Mouse (Mus musculus) left cerebral cortex, adult 11 months (tissue): ENCODE results near the gene Etv3.
"Not testable (repeated sequence)": the region's sequence is repeated elsewhere in the genome, so short reads cannot be mapped to it uniquely, and the experiment has no call there.

Experiments used
- DNase-seq: peaks from one replicate; pipeline ENCODE4 v3.0.0; 2022; ENCODE audit warnings: low spot score

Etv3 gene

DNA sequence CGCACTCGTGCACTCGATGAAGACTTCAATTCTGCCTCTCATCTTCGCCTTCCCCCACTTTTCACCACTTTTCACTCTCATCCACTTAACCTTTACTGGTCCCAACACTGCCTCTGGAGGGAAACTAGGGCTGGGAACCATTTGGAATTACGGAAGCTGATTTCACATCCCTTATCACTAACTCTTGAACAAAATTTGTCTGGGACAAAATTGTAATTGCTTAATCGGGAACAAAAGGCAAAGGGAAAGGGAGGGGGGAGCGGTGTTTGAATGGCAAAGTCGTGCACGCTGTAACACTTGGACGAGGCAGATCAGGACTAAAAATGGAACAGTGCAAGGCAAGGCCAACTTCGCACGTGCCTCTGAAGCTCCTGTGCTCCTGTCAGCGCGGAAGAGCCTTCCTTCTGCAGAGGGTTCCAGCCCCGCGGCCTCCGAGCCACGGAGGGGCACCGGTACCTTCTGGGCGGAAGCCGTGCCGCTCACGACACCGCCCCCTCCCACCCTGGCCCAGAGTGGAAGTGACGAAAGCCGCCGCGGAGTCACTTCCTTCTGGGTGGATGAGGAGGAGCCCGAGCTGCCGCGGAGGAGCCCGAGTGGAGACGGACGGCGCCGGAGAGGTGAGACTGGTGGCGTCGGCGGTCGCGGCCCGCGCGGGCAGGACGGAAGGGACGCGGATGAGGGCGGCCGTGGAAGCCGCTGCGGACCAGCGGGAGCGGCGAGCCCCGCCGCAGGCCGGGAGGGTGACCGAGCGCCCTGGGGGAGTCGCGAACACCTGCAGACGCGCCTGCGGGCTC, at the start of gene Etv3:
Gene Etv3, plus strand, starts transcription at position 365 of the 794 bp plus-strand sequence.
- DNase-seq: peak; percentile 75

DNA sequence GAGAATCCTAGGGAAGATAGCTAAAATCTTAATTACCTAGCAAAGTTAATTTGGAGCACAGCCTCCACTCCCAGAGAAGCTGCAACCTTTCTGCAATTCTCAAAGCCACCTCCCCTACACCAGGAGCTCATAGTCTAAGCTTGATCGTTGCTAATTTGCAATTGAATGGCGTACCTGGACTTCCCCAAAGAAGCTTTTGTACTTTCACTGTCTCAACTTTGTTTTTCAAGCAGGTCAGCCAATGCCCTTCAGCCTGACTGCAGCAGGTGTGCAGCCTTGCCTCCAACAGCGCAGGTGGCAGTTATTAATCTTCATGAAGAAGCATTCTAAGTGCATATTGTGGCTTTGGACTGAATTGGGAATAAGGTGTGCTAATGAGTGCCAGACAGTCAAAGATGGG, 47.3 kb upstream of the Etv3 start:
- not testable (repeated sequence) for DNase-seq

GRCm38 (mm10) chr3:87478596-87478995, 46.6 kb upstream of the Etv3 start:
- DNase-seq: not testable (repeated sequence)

GRCm38 (mm10) chr3:87479230-87479629, 46.0 kb upstream of the Etv3 start:
- not testable (repeated sequence) for DNase-seq

DNA sequence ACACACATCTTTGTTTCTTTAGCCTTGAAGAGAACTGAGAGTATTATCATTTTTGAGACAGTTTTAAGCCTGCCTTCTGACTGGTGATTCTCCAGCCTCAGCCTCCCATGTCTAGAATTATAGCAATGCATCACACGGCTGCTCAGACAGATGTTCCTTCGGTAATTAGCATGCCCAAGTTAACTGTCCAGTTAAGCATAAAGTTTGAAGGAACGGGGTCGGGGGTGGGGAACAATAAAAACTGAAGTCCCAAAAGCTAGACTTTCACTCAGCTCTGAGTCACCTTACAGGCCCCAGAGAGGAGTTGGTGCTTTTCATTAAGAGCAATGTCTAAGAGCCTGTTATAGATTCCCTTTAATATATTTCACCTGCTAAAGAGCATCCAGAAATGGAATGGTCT, 37.8 kb upstream of the Etv3 start:
- no peak for DNase-seq

DNA sequence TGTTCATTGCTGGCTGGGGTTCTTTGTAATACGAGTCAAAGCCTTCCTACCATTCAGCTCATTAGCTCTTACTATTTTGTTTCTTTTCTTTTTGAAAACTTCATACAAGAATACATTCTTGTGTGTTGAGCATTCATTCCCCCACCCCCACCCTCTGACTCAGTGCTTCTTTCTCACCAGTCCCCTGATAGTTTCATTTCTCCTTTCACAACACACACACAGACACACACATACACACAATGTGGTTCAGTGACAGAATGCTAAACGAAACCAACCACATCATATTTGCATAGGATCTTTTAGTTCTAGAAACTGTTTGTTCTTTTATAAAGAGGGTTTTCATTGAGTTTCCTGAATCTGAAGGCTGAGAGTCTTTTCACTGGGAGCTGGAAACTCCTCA, 37.3 kb upstream of the Etv3 start:
- no peak for DNase-seq

DNA sequence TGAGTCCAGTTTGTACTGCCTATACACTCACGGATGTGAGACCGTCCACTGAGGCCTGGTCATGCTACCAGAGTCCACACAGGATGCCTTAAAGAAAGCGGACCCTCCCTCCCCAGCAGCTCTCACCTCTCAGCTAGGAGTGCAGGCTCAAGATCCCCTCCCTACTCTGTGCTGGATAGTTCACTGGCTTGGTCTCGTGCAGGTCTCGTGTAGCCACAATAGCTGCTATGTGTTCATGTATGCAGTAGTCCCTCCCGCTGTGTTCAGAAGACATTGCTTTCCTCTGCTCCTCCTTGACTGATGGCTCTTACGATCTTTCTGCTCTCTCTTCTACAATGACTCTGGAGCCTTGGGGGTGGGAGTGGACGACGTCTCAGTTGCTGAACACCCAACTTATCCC, 26.9 kb upstream of the Etv3 start:
- DNase-seq: no peak

DNA sequence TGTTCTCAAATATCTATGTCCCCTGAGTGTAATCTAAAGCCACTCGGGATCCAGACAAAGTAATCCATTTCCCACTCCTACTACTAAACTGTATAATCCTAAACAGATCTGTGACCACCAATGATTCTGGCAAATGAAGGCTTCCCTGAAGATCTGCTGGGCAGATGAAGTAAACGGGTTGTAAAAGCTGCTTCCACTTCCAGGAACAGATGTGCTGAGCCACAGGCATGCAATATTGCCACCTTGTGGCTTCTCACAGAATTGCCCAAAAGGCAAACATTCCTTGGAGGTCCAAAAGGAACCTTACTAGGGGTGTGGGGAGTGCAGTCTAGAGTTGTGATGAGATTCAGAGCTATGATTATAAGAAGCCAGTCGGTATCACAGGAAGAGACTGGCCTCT, 26.1 kb upstream of the Etv3 start:
- DNase-seq: peak; percentile 58

DNA sequence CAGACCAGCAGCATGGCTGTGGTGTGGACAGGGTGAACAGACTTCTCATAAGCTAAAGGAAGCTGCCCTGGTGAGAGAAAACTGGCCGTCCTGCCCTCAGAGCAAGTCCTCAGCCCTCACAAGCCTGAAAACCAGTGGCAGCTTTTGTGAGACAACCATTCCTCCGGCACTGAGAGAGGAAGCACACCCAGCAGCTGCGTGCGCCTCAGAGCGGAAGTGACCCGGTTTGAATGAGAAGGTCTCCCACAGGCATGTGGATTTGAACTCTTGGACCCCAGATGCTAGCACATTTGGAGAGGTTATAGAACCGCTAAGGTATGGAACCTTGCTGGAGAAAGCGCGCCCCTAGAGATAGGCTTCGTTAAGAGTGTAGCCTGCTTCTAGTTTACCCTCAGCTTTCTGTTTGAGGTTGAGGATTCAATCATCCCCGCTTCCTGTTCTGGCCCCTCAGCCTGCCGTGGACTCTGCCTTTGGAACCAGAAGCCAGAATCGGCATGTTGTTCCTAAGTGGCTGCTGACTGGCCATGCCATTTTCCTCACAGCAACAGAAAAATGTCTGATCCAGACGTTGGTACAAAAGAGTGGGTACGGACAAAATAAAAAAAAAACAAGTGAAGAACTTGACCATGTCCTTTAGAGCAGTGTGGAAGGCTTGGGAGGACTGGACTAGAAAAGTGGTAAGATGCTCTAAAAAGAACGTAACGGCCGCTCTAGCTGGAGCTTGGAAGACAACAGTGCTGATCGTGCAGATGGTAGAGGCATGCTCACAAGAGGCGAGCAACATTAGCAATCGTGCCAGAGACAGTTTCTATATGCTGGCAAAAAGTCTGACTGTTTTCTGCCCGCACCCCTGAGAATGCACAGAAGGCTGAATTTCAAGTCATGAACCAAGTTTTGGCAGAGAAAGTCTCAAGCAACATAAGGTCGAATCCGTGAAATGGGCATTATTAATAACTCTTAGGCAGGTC, 24.8 kb upstream of the Etv3 start:
- no peak for DNase-seq

DNA sequence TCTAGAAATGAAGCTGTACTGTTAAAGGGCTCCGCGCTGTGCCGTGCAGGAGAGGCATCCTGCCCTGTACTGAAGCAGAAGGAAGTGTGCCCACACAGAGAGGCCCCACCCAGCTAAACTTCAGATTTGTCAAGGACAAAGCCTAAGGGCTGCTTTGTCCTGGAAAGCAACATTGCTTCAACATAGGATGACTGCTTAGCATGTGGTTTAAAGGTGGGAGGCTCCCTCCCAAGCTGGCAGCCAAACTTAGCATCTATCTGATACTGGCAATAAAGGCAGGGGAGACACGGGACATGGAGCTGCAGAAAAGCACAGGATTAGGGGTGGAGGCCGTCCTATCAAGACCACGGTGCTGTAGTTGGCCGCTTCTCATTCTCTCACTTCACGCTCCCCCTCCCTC, 24.1 kb upstream of the Etv3 start:
- DNase-seq: no peak

DNA sequence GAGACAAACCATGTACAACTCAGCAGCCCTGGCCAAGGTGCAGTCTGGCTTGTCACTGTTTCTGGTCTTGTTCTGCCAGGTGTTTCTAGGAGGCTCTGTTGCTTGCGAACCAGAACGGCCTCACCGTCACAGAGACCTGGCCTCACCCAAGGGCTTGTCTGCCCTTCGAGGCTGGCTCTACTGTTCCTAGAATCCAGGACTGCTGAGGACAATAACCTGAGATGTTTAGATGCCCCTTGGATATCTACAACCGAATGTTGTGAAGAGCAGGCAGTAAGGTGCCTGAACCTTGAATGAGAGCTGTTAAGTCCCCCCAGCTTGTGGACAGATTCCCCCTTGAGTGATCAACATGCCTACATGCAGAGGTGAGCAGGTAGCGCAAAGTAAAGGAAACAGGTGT, 22.4 kb upstream of the Etv3 start:
- DNase-seq: no peak

DNA sequence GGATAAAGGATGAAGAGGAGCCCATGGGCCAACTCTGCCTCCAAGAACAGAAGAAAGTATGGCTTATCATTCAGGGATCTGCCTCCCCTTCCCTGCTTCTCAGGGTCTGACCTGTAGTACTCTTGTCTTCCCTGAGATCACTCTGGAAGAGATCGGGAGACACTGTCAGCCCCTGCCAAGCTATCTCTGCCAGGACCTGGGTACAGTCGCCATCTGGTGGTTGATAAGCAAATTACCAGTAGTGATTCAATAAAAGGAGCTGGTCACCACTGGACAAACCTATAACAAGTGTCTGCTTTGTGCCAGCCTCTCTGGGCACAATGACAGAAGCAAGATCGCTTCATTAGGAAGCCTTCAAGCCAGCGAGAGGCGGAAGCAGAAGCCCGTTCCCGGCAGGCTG, 20.9 kb upstream of the Etv3 start:
- DNase-seq: no peak

GRCm38 (mm10) chr3:87504749-87505425, 20.3 kb upstream of the Etv3 start:
- DNase-seq: no peak

- DNase-seq: no peak
These were observed 18.5 kb upstream of the Etv3 start for GRCm38 (mm10) chr3:87506456-87507416.

DNA sequence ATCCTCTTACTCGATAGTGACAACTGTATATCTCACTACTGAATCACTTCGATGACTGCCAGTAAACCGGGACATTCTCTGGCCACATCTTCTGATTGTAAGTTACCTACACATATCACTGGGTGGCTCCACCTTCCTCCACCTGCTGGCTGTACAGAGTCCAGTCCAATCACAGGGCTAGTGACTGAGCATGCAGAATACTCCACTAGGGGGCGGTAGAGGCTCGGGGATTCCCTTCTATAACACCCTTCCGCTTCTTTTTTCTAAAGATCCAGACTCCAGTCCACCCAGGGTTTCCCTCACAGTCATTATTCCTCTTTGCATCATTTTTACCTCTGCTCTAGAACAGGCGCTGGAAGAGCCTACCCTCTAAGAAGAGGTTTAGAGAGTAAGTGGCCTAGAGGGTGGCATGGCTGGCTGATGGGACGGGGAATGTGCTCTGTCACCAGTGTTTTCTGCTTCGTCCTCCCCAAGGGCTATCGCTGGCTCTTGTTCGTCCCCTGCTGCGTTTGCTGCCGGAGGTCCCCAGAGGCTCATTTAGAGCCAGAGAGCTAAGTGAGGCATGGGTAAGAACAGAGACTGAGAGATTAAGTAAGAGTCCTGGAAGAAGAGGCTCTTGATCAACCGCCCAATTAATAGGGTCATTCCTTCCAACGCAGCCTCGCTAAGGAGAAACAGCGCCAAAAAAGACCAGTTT, 16.9 kb upstream of the Etv3 start:
- peak; percentile 47 for DNase-seq

DNA sequence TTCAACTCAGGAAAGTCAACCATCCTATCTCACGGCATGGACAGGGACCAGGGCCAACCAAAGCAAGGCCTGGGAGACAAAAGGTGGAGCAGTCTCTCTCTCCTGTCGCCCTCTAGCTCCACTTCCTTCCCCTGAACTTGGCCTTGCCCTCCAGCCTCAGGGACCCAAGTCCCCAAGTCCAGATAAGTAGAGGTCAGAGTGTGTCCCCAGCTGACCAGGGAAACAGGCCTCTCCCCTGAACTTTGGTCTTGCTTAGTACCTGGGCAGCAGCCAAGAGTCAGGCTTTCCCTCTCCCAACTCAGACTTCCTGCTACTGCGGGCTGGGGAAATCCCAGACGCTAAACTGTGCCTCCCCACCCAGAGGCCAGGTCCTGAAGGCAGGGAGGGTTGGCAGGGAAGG, 16.1 kb upstream of the Etv3 start:
- no peak for DNase-seq

DNA sequence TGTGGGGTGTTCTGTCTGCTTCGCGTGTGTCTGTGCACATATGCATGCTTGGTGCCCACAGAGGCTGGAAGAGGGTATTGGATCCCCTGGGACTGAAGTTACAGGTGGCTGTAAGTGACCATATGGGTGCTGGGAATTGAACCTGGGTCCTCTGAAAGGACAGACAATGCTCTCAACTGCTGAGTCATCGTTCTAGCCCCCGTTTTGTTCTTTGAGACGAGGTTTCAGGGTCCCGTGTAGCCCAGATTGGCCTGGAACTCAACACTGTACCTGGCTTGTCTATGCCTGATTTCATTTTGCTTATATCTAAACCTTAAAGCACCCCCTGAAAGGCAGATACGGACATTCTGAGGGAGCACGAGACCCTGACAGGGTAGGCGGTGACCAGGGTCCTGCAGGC, 14.4 kb upstream of the Etv3 start:
- no peak for DNase-seq

- no peak for DNase-seq
These were observed 13.0 kb upstream of the Etv3 start for GRCm38 (mm10) chr3:87511971-87512765.

DNA sequence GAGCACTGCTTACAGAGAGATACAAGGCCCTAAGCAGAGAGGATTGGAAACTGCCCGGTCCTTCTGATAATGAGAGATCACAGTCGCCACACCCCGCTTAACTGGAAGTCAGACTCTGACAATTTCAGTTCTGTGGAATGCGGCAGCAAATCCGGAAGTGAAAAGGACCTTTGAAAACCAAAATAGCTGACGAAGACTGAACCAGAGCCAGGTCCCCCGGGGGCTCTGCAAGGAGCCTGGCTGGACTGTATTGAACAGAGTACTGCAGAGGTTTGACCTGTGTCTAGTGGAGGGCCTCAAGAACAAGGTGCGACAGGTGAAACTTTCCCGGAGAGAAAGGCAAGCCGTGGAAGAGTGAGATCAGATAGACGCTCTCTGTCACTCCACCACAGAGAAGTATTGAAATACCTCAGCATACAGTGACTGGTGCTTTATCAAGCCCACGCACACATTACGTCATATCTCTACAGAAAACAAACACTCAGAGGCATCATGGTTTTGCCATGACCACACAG, 9.6 kb upstream of the Etv3 start:
- DNase-seq: no peak

- no peak for DNase-seq
These were observed 6.8 kb upstream of the Etv3 start for GRCm38 (mm10) chr3:87518425-87518824.
